Mouse (Mus musculus) frontal cortex, adult (tissue): ENCODE results near the gene Tulp1.
"Not testable (repeated sequence)": the region's sequence is repeated elsewhere in the genome, so short reads cannot be mapped to it uniquely, and the experiment has no call there.

Experiments used
- ATAC-seq: cut with Nextera tagmentation; 2 replicates; pipeline ENCODE4 v1.9.2; 2017; ENCODE audit warnings: mild to moderate bottlenecking, moderate library complexity, mixed read lengths; ENCODE audit not compliant: low TSS enrichment

Gene Tulp1

GRCm38 (mm10) chr17:28341091-28341490 is 23.9 kb downstream of the Tulp1 start:
- 0 out of 2 replicates have a peak, but pooled peaks have one; percentile 20 for ATAC-seq

DNA sequence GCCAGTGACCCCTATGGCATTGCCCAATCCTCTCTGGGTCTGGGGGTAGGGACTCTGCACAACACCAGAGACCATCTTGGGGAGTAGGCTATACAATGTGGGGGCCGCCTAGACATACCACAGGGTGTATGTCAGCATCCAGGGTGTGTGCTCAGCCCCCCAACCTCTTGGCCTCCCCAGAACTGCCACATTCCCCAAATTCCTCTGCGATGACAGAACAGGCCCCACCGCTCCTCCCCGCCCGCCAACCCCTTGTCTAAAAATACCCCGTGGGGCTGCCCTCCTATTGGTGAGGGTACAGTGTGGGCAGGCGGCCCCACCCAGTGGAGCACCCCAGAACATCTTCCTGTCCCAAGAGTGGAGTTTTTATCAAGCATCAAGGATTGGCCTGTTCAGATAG is 24.4 kb downstream of the Tulp1 start:
- ATAC-seq, result no peak

GRCm38 (mm10) chr17:28337547-28337946 is 27.5 kb downstream of the Tulp1 start:
- ATAC-seq, result no peak

DNA sequence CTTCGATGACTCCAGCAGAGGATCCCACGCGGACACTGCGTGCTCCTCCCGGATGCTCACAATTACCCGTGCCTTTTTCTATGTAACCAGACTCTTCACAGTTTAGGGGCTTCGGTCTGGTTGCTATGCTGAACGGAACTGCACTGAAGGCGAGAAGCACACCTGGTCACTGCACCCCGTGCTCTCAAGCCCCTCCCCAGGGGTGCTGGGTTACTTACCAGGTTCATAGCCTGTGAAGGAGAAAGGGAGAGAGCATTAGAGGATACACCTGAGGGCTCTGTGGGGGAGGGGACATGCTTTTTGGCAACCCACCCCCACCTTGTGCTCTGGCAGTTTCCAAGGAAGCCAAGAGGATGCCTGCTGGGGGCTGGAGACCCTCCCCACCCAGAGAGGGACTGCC is 29.8 kb downstream of the Tulp1 start:
- no peak for ATAC-seq

- ATAC-seq, result no peak
Observed at GRCm38 (mm10) chr17:28332915-28333546, 32.0 kb downstream of the Tulp1 start.

DNA sequence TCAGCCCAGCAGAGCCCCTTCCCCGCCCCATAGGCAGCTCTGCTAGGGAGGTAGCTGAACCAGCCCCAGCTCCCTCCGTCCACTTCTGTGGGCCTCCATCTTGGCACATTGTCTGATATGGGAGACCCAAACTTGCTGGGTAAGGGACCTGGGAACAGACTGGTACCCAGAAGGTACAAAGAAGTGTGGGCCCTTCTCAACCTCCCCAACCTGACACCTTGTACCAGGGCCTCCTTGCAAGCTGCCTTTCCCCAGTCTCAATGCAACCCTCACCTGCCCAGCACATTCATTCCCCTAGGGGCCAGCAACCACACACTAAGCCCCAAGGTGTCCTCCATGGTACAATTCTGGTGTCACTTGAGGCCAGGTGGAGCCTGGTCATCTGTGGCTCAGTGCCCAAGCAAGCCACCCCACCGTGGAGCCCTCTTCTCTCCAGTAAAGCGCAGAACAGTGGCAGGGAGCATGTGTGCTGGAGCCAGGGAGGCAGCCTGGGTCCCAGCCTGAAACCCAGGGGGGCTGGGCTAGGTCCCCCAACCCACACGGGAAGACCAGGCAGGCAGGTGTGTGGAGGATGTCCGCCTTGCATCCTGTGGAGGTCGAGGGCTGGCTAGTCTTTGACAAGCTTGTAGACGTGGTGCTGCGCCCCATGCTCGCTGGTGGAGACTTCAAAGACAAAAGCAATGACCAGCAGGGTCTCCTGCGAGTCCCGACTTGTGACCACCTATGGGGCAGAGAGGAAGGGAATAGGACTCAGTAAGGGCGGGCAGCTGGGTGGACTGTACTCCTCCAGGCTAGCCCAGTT is 32.7 kb downstream of the Tulp1 start:
- no peak for ATAC-seq

- no peak for ATAC-seq
Observed at GRCm38 (mm10) chr17:28331241-28332112, 33.5 kb downstream of the Tulp1 start.

GRCm38 (mm10) chr17:28330590-28330989 is 34.4 kb downstream of the Tulp1 start:
- ATAC-seq, result not testable (repeated sequence)

GRCm38 (mm10) chr17:28330232-28330546 is 34.8 kb downstream of the Tulp1 start:
- no peak for ATAC-seq

GRCm38 (mm10) chr17:28329503-28330231 is 35.4 kb downstream of the Tulp1 start:
- no peak for ATAC-seq

DNA sequence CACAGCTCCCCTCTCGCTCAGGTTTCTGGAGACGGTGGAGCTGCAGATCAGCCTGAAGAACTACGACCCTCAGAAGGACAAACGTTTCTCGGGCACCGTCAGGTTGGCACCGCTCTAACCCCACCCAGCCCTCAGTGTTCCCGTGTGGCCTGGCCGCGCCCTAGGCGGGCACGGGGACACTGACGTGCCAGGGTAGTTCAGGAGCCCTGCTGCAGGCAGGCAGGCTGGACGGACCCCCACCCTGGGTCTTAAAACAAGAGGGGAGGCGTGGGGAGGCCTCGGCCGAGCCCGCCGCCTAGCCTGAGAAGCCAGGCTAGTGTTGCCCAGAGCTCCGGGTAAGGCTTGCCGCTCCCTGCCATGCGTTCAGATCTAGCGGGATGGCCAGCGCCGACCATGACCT is 36.1 kb downstream of the Tulp1 start:
- ATAC-seq, result peak; percentile 3; the same call in 1 of the 2 replicates

GRCm38 (mm10) chr17:28328366-28328928 is 36.6 kb downstream of the Tulp1 start, which contains the start of gene Rpl10a:
Gene Rpl10a, plus strand, starts transcription at chr17:28328471.
- peak; percentile 89 for ATAC-seq

DNA sequence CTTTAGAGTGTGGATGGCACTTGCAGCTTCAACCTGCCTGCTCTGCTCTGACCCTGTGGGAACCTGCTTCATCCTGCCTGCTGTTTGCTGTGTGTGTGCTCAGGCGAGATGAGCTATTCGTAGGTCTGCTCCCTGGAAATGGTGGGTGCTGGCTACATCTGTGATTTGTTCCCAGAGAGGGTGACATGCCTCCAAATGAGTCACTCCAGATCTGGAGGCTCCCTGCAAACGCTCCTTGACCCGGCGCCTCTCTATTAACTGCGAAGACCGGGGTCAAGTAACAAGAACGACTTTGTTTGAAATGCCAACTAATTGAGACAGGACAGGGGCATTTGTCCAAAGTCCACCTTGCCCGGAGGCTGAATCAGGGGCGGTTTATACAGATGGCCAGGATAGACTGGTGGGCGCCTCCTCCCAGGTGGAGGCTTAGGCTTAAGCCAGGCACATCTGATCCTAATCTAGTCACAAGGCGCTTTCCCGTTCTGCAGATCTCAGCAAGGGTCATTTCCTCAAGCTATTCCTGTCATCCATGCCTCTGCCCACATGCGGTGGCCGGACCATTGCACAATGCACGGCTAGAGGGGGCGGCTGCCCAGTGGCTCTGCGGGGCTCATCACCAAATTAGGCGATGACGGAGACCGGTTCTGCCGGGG is 37.2 kb downstream of the Tulp1 start:
- ATAC-seq, result peak; percentile 39; the same call in 1 of the 2 replicates

DNA sequence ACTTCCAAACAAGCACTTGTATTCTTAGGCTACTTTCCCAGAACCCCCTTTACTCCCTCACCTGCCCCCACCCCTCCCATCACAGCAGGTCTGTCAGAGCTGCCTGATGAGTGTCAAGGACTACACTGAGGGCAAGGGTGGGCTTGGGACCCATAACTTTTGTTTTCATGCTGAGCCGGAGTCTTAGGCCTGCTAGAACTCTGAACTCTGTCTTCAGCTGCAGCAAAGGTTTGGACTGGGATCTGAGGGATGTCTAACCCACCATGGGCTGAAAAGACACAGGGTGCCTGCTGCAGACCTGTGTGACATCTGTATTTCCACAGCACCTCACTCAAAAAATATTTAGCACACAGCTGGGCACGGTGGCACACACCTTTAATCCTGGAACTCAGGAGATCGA is 38.1 kb downstream of the Tulp1 start:
- ATAC-seq, result no peak

DNA sequence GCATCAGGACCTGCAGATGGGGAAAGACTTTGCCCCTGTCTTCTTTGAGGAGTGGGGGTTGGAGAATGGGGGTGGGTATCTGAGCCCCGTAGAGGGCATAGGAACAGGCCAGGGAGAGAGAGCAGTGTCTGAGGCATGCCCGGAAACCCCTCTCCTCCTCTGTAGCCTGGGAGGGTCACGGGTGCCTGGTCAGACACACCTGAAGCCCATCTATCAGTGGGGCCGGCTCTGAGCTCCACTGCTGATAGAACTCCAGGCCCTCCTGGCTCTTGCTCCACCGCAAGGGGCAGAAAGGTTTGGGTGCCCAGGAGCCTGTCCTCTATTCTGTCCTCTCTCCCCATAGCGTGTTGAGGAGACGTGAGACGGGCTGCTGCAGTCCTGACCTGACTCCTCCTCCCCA is 39.3 kb downstream of the Tulp1 start:
- no peak for ATAC-seq

GRCm38 (mm10) chr17:28324416-28324815 is 40.6 kb downstream of the Tulp1 start:
- ATAC-seq, result not testable (repeated sequence)

- ATAC-seq, result no peak
Observed at GRCm38 (mm10) chr17:28323786-28324185, 41.2 kb downstream of the Tulp1 start.

DNA sequence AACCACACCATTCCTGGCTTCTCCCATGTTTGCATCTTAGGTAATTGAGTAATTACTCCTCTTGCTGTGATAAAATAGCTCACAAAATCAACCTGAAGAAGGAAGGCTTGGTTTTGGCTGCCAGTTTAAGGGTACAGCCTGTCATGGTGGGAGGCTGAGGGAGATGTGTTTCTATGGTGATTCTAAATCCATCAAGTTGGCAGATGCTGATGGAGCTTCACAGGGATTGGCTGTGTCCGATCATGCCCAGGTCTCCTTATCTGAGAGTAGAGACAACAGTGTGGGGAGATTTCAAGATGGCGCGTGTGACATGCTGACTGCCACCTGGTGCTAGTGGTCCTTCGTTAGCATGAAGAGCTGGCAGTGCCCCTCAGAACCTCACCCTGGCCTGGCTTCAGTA is 43.3 kb downstream of the Tulp1 start:
- ATAC-seq, result no peak

- ATAC-seq, result no peak
Observed at GRCm38 (mm10) chr17:28317725-28318124, 47.3 kb downstream of the Tulp1 start.

DNA sequence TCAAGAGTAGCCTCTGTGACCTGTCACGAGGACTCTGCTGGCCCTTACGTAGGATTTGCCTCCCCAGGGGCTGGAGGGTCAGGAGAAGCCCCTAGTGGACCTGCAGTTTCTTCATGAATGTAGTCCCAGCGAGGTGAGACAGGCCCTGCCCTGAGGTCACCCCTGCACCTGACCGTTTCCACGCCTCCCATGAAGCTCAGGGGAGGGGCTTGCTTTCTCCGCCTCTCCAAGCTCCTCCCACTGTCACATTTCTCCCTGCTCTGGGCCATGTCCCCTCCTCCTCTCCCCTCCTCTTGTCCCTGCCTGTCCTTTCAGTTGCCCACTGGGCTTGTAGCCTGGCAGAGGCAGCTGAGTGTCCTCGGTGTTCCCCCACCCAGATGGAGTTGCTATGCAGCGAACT is 47.9 kb downstream of the Tulp1 start:
- no peak for ATAC-seq

DNA sequence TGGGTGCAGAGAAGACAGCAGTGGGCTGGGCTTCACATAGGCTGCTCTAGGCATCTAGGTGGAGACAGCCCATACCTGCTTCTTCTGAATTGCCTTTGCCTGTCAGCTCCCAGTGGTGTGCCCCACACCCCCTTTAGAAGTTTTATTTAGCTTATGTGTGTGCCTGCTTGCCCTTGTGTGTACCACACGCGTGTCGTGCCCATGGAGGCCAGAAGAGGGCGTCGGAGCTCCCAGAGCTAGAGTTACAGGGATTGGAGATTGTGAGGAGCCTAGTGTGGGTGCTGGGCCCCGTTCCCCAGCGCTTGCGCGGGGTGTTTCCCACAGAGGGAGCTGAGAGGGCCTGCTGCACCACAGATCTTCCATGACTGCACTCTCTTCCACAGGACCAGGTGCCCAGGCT is 48.5 kb downstream of the Tulp1 start:
- ATAC-seq, result no peak
